Mouse (Mus musculus) ovary, postnatal 14 days (tissue): Measurements from ENCODE around the gene Otub1.

Experiments used
- DNase-seq: peaks from one replicate; pipeline ENCODE4 v3.0.0; 2022; ENCODE audit warnings: low spot score

The Otub1 gene

DNA sequence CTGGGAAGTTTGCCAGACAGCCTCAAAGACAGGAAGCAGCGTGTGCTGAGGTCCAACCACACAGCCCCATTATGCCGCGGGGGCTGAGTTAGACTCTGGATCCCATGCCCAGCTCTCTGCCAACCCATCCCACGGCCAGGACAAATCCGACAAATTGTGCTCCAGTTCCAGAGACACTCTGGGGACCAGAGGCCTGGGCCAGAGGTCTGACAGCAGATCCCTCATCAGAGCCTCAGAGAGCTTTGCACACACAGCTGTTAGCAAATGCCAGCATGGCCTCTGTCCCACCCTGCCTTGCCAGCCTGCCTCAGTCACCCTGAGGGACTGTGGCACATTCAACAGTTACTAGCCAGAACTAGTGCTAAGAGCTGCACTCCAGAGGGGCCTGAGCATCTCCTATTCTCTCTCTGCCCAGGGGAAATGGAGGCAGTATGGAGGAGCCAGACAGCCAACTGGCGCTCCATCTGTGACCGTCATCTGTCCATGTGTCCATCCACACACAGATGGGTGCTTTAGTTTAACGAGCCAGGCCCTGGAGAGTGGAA lies 57.5 kb downstream of the Otub1 start:
- DNase-seq: no peak
